Mouse (Mus musculus): ENCODE results near the gene Setd5.

The Setd5 gene

DNA sequence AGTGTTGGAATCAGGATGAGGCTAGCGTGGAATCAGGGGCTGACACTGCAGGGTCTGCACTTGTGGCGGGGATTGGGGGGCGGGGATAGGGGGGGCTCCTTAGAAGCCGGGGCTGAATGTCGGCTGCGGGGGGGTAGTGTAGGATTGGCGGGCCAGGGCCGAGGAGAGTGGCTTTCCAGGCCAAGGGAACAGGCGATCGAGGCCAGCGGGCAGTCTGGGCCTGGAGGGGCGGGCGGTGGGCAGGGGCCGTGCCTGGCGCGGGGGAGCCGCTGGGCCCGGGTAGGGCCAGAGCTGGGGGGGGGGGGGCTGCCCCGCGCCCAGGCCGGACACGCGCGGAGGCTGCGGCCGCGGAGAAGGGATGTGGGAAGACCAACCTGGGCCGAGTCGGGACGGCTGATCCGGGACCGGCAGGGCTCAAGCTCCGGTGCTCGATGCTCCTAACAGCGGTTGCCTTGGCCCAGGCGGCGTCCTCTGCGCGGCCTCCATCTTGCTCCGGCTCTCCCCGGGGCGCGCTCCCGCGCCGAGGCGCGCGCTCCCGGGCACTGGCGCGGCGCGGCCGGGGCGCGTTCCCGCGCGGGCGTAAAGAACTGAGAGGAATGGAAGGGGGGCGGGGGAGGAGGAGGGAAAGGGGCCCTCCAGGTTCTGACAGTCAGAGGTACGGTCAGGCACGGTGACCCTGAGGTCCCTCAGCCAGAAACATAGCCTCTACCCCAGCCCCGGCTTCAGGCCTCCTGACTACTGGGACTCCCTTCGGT is 117.9 kb downstream of the Setd5 start, which contains the start of gene Lhfpl4:
Gene Lhfpl4 (minus strand): TSS at position 544 of the 755 bp plus-strand sequence.
- DNase-seq = no peak

DNA sequence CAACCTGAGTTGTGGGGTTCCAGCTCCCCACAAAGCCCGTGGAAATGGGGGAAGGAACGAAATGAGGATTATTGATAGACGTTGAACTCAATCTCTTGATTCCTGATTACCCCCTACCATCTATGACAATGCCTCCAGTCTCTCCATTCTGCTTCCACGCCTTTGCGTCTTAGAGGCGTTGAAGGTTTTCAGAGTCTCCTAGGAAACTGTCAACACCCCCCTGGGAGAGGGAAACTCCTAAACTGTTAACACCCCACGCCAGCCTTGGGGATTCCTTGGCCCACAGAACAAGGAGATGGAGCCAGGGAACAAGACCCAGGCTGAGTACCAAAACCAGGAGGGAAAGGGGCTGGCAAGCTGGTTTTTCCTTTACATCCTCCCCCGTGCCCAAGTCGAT is 118.4 kb downstream of the Setd5 start:
- no peak for DNase-seq
